Mouse (Mus musculus) cerebellum, adult 8-10 months (tissue): ENCODE data around the gene Pogk.
A peak's percentile ranks its signal among the peaks of the same experiment; 100 is the strongest.

ENCODE experiments used
- DNase-seq: peaks from one replicate; pipeline ENCODE4 v3.0.0; 2022

The Pogk gene

DNA sequence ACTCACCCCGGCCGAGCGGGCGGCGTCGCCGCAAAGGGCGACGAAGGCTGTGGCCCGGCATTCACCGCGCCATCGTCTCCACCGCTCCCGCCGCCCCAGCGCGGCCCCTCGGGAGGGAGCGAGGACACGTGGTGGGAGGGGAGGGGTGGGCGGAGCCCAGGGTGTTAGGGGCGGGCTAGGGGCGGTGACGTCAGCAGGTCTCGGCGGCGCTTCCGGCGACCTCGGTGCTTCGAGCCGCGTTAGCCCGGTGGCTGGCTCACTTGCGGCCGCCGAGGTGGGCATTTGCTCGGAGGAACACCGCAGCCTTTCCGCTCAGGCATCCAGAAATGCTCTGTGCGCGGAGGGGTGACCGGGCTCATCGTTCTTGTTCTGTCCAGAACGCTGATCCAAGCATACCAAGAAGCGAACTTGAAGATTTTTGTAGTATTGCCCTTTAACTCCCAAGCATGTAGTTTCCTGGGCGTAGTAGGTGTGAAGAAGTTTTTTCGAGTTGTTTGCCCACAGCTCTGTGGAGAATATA lies at the start of gene Pogk:
Gene Pogk (minus strand): TSS at position 163 of the 520 bp plus-strand sequence.
- peak; percentile 73 for DNase-seq

DNA sequence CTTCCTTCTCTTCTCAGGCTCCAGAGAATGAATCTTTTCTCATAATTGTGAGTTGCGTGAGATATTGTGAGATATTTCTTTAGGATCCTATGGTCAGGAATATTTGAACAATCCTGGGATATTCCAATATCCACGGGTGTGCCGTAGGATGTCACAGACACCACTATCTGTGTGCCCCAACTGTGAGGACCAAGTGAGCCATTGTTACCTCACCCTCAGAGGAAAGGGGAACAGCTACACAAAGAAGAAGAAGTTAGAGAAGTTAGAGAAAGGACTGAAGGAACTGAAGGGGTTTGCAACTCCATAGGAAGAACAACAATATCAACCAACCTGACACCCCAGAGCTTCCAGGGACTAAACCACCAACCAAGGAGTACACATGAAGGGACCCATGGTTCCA lies 32.3 kb upstream of the Pogk start:
- DNase-seq = no peak

- DNase-seq = no peak
Observed at GRCm38 (mm10) chr1:166439426-166439825, 29.8 kb upstream of the Pogk start.

DNA sequence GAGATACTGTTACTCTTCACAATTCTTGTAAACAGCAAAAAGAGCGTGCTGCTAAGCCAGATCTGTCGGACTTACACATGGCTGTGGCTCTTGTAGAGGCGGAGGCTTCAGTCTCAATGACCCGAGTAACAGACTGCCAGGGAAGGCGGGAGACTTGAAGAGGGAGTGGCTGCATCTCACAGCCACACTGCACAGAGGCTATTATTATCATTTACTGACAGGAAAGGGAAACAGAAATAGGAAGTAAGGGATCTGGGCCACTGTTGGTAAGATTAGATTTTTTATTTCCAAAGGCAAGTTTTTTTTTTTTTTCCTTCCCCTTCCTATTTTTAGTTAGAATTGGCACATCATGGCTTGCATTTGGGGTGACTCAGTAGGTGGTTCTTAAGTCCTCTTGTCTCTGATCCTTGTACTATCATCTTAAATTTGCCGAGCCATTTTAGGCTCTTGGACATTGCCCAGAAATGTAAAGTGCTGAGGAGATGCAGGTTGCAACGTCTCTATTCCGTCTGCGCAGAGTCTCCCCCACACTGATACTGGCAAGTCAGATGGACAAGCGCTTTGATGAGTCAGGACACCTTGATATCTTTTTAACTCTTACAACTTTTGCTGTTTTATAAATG lies 20.3 kb upstream of the Pogk start:
- no peak for DNase-seq

DNA sequence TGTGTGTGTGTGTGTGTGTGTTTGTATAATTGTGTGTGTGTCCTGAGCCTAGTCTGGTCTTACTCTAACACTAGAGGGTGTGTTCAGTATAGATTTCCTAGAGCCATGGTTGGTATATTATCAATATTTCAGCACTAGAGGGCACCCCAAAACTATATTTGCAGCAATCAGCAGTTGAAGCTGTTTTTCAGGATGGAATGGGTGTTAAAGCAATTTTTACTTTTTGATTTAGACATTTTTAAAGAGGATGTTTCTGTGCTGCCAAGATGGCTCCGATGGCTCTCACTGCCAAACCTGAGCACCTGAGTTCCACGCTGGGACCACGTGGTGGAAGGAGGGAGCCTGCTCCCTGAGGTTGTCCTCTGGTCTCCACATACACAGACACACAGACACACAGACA lies 19.4 kb upstream of the Pogk start:
- DNase-seq = no peak

DNA sequence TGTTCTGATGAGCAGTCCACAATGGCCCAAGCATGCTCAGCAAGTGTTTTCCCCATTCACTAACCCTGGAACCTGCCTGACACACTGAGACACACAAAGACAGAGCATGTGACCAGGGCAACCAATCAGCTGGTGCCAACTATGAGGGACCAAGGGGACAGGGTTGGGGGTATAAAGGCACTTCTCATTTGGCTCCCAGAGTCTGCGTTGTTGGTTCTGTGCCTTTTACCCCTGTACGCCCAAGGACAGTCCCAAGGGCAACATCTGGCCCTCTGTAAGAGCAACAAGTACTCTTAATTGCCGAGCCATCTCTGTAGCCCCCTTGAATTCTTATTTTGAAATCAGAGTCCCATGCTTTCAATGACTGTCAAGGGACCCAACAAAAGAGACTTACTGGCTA lies 2.6 kb upstream of the Pogk start:
- no peak for DNase-seq

GRCm38 (mm10) chr1:166411541-166411940 lies 1.9 kb upstream of the Pogk start:
- no peak for DNase-seq

DNA sequence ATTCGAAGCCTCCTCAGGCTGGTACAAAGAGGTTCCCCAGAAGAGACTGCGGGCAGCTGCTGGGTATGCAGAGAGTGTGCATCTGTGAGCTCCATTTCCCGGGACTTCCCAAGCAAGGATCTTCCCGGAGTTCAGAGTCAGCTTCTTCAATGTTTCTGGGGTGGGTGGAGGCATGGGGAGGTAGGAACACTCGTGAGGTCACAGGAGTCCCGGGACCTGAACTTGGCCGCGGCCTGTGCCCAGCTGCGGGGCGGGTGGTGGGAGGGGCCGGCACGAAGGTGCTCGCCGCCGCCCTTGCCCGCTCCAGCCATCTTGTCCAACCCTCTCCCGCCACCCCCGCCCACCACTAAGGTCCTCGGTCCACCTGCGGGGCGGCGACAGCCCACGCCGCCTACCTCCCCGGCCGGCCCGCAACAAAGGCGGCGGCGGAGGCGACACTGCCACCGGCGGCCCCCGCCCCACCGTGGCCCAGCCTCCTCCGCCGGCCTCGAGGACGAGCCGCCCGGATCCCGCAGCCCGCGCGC lies 424 bp downstream of the Pogk start:
- DNase-seq = peak; percentile 23

DNA sequence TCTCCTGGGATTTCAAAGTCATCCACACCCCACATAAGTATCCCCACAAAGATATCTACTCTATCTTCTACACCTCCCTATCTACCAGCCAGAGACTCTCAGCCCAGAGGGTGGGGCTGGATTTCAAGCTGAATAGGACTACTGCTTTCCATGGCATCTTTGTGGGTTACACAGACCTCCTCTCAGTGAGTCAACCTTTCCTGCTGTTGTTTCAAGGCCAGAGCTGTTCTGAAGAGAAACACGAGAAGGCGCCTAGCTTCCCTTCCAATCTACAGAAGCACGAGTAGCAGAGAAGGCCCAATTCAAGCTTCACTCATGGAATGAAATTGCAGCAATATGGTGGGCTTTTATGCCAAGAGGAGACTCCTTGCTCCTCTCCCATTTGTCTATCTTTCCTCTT lies 5.8 kb downstream of the Pogk start:
- no peak for DNase-seq

GRCm38 (mm10) chr1:166402003-166402402 lies 7.7 kb downstream of the Pogk start:
- no peak for DNase-seq

DNA sequence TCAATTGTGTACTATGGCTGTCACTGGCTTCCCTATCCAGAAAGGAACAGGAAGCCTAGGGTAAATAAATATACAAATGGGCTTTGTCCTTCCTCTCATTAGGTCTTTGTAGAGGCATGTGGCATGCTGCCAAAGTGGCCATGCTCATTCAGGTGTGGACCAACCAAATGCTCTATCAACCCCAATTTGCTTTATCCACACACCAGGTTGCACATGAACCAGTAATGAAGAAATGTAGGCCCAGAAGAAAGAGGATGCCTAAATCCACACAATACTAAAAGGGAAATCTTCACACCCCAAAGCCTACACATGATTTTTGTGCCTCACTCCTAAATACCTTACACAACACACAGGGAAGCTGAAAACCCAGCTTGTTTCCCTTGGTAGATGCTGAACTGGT lies 8.2 kb downstream of the Pogk start:
- DNase-seq = peak; percentile 58

GRCm38 (mm10) chr1:166396381-166396780 lies 13.3 kb downstream of the Pogk start:
- DNase-seq = no peak

DNA sequence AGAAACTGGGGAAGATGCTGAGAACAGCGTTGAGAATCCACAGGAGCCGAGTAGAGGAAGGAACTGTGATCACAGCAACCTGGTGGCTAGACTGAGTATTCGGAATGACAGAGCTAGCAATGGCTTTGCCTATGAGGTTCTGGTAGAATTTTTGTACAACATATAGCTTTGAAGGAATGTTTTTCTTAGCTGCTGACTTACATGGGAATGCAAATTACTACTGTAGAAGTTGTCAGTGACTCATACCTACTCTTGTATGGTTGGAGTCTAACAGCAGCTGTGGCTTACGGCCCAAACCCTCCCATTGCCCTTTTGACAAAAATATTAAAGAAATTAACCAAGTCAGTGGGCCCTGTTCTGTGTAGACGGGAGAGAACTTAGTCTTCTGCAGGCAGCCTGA lies 14.0 kb downstream of the Pogk start:
- DNase-seq = no peak

GRCm38 (mm10) chr1:166394770-166395169 lies 14.9 kb downstream of the Pogk start:
- no peak for DNase-seq

GRCm38 (mm10) chr1:166391671-166392070 lies 18.0 kb downstream of the Pogk start:
- DNase-seq = no peak

DNA sequence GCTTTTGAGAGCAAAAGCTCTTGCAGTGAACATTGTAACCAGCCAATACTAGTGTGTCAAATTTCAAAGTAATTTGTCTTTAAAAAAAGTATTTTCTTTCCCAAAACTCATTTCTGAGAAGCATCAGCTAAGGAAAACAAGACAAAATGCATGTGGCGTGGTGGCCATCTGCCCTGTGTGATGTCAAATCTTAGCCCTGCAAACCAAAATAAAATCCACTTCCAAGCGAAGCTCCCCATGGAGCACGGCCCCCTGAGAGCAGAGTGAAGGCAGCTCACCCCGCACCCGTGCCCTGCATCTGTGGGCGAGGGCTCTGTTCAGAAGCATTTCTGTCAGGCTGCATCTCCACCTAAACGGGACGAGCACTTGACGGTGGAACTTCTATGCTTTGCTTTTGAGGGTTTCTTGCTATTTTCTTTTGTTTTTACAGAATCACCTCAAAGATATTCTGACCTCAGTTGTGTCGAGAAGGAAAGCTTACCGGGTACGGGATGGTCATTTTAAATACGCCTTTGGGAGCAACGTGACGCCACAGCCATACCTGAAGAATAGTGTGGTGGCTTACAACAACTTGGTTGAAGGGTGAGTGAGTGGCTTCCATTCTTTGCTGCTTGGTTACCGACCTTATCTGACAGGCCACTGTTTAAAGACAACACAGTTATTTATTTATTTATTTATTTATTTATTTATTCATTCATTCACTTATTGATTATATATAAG lies 20.1 kb downstream of the Pogk start:
- DNase-seq = no peak

GRCm38 (mm10) chr1:166388511-166388910 lies 21.2 kb downstream of the Pogk start:
- DNase-seq = no peak

DNA sequence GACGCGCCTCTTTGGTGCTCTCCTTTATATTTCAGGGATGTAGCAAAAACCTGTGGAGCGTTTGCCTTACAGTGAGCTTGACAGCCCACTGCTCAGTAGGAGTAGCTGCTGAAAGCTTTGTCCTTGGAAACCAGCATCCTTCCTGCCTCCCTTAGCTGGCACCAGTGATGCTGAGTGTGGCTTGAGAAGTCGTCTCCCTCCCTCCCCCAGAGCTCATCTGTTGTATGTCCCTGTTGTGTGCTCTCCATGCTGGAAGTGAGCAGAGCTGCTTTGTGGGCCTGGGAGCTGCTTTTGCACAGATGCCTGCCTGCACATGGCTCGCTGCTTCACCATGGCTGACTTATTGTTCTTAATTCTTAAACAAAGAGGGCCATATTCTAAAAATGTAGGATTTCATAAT lies 24.2 kb downstream of the Pogk start:
- DNase-seq = no peak

GRCm38 (mm10) chr1:166384614-166385013 lies 25.0 kb downstream of the Pogk start:
- DNase-seq = no peak

DNA sequence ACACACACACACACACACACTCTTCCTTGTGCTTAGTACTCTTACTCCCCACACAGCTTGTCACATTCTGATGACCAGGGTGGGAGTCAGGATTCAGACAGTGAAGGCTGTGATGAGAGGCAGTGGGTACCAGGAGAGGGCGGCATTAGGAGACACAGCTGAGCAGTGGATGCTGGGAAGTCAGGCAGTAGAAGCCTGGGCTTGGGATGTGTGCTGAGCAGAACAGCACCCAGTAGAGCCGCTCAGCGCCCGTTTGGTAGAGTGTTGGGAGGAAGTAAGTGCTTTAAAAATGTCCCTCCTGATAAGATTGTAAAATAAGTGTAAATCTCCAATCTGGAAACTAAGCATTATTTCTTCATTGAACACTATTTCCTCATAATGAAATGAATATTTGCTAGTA lies 27.0 kb downstream of the Pogk start:
- DNase-seq = no peak

- no peak for DNase-seq
Observed at GRCm38 (mm10) chr1:166381821-166382220, 27.8 kb downstream of the Pogk start.

DNA sequence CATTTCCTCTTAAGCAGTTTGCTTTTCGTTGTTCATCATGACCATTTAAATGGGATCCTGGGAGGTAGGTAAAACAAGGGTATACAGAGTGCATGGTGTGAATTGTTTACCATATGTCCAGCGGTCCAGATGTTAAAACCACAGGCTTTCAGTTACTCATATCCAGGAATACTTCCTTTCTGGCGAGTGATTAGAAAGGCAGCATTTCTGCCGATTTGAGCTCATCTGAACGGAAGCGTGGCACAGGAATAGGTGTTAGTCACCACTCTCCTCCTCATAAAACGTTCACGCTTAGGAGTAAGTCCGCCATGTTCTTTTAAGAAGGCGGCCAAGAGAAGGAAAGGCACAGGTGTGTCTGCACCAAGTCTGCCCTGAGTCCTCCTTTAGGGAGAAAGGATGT lies 28.3 kb downstream of the Pogk start:
- no peak for DNase-seq

GRCm38 (mm10) chr1:166379630-166380231 lies 29.9 kb downstream of the Pogk start:
- DNase-seq = peak; percentile 67
